Mouse (Mus musculus) brain, embryonic 14.5 days (tissue): ENCODE measurements around the gene Angel1.

Experiments
- CTCF ChIP-seq: fragments of 200-500 bp; IDR thresholded peaks from 2 replicates; pipeline ENCODE4 v1.5.1; 2012; ENCODE audit warnings: inconsistent platforms, mild to moderate bottlenecking, moderate library complexity, borderline replicate concordance; ENCODE audit not compliant: insufficient read depth, insufficient read length; ENCODE audit errors: extremely low read depth
- POLR2A ChIP-seq: fragments of 200-500 bp; IDR thresholded peaks from 2 replicates; pipeline ENCODE4 v1.6.1; 2012; ENCODE audit warnings: mild to moderate bottlenecking, inconsistent platforms, borderline replicate concordance; ENCODE audit not compliant: poor library complexity, insufficient read depth, insufficient read length, severe bottlenecking; ENCODE audit errors: extremely low read depth

GRCm38 (mm10) chr12:86652570-86653041 lies 73.7 kb downstream of the Angel1 start:
- TF ChIP-seq CTCF (no peak), POLR2A (no peak)
